Mouse (Mus musculus) myocyte (in vitro differentiated cells): Measurements from ENCODE around the gene Mep1a.

Experiments
- CEBPB ChIP-seq: IDR thresholded peaks from 2 replicates; pipeline ENCODE4 v1.6.1; 2011; ENCODE audit warnings: mild to moderate bottlenecking, moderate library complexity; ENCODE audit not compliant: poor library complexity, insufficient read depth, severe bottlenecking
- E2F4 ChIP-seq: IDR thresholded peaks from one replicate; pipeline ENCODE4 v1.6.1; 2011; ENCODE audit warnings: mild to moderate bottlenecking, control low read depth, moderate library complexity; ENCODE audit not compliant: insufficient read depth
- MAX ChIP-seq: IDR thresholded peaks from one replicate; pipeline ENCODE4 v1.6.1; 2011; ENCODE audit warnings: low read depth, mild to moderate bottlenecking, control low read depth
- MYOD1 ChIP-seq, 3 experiments: IDR thresholded peaks; one replicate each; pipeline ENCODE4 v1.6.1; 2011; ENCODE audit warnings: control low read depth in 2 of 3, low read depth in 2 of 3, mild to moderate bottlenecking in 2 of 3, moderate library complexity in 1 of 3; ENCODE audit not compliant: insufficient read length in 2 of 3, control insufficient read depth in 1 of 3
- MYOG ChIP-seq, 3 experiments: IDR thresholded peaks; one replicate each; pipeline ENCODE4 v1.6.1; 2011; ENCODE audit warnings: control low read depth in 2 of 3, low read depth in 2 of 3, mild to moderate bottlenecking in 2 of 3; ENCODE audit not compliant: insufficient read length in 2 of 3, control insufficient read depth in 1 of 3, insufficient read depth in 1 of 3
- POLR2A ChIP-seq: IDR thresholded peaks from one replicate; pipeline ENCODE4 v1.6.1; 2011; ENCODE audit warnings: low read depth, mild to moderate bottlenecking, control low read depth, moderate library complexity; ENCODE audit not compliant: insufficient read length
- POLR2AphosphoS2 ChIP-seq: IDR thresholded peaks from one replicate; pipeline ENCODE4 v1.6.1; 2011; ENCODE audit warnings: low read depth, control low read depth; ENCODE audit not compliant: insufficient read length
- REST ChIP-seq: IDR thresholded peaks from one replicate; pipeline ENCODE4 v1.6.1; 2011; ENCODE audit warnings: mild to moderate bottlenecking, control low read depth, moderate library complexity; ENCODE audit not compliant: insufficient read depth, insufficient read length
- SRF ChIP-seq: IDR thresholded peaks from one replicate; pipeline ENCODE4 v1.6.1; 2011; ENCODE audit warnings: low read depth; ENCODE audit not compliant: control insufficient read depth, insufficient read length
- TCF12 ChIP-seq: IDR thresholded peaks from one replicate; pipeline ENCODE4 v1.6.1; 2011; ENCODE audit warnings: mild to moderate bottlenecking, control low read depth; ENCODE audit not compliant: poor library complexity, insufficient read depth, severe bottlenecking
- TCF3 ChIP-seq: IDR thresholded peaks from one replicate; pipeline ENCODE4 v1.6.1; 2011; ENCODE audit warnings: low read depth, control low read depth; ENCODE audit not compliant: insufficient read length
- USF1 ChIP-seq: IDR thresholded peaks from one replicate; pipeline ENCODE4 v1.6.1; 2011; ENCODE audit warnings: low read depth, mild to moderate bottlenecking, control low read depth, moderate library complexity

GRCm38 (mm10) chr17:43544040-43544439 is 41.4 kb upstream of the Mep1a start:
- no peak for TF ChIP-seq USF1
- TF ChIP-seq MYOD1 (IDR thresholded peaks at IDR 0.05; ENCODE audit: control insufficient read depth in 1 of 3, insufficient read length in 2 of 3, low read depth in 2 of 3) = no peak
- TF ChIP-seq REST = no peak
- TF ChIP-seq MAX = no peak
- TF ChIP-seq TCF12 = no peak
- no peak for TF ChIP-seq MYOG (IDR thresholded peaks at IDR 0.05; ENCODE audit: control insufficient read depth in 1 of 3, insufficient read depth in 1 of 3, insufficient read length in 2 of 3, low read depth in 2 of 3)
- no peak for TF ChIP-seq POLR2A
- no peak for TF ChIP-seq E2F4
- TF ChIP-seq TCF3 = no peak
- no peak for TF ChIP-seq CEBPB
- TF ChIP-seq POLR2AphosphoS2 = no peak
- TF ChIP-seq SRF = no peak
